In the genomic region with DNA sequence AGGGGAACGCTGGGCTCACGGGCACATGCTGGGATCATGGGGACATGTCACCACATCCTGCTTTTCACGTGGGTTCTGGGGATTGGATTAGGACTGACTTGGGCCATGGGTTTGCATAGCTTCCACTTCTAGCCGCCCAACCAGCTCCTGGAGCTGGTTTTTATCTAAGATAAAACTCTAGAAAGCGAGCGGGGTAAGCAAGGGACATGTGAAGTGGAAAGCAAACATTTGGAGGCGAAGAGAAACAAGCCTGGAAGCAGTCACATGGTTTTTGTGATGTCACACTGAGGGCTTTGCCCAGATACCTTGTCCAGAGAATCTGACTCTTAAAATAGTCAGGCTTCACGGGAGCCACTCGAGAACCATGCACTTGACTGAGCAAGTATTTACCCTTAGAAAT, we compare ENCODE assay signal across 19 mouse cellular contexts. TPM values are rescaled to one million over a fixed set of nuclear protein-coding genes. Genes with fewer than 3 reads are reported as not detected.
DNase-seq lines count a peak whose midpoint lies in the region; ATAC-seq and TF ChIP-seq lines count a peak whose summit lies in the region.
"Had no signal": no experiment of that assay in that cellular context is flagged by ENCODE, and none has a peak within 500 bp of the region (broad histone marks: within the 10 kb centered on the region; RNA-seq: fewer than 3 reads in every experiment).

No protein-coding gene starts in this region.

- H3K9me3 ChIP-seq in heart, embryonic 12.5 days (replicated peaks): no peaks in the 10 kb centered on the region
- H3K9me3 ChIP-seq in hindbrain, embryonic 16.5 days (ENCODE audit: control insufficient read depth, low read length): no peaks in the 10 kb centered on the region
- H3K9me3 ChIP-seq: hindbrain, embryonic 10.5 days; limb, embryonic 12.5 days; neural tube, embryonic 15.5 days had no signal

- H3K4me2 ChIP-seq in heart, embryonic 12.5 days: no peak overlapping the region
- no peak overlapping the region for H3K4me2 ChIP-seq in hindbrain, embryonic 16.5 days (ENCODE audit: low read length)
- H3K4me2 ChIP-seq: limb, embryonic 12.5 days; neural tube, embryonic 15.5 days had no signal

- 0 out of 2 replicates have a peak overlapping the region, but pooled peaks have one; percentile 15 for H3K27ac ChIP-seq in left cerebral cortex, adult 2 months
- H3K27ac ChIP-seq in heart, embryonic 12.5 days (ENCODE audit: poor library complexity, severe bottlenecking): peak overlapping the region; percentile 93
- H3K27ac ChIP-seq in hindbrain, embryonic 16.5 days (ENCODE audit: low read depth, low read length): no peak overlapping the region
- H3K27ac ChIP-seq: hindbrain, embryonic 10.5 days; limb, embryonic 12.5 days; neural tube, embryonic 15.5 days had no signal

- H3K4me3 ChIP-seq in left cerebral cortex, adult 2 months: no peak overlapping the region
- H3K4me3 ChIP-seq in heart, embryonic 12.5 days: no peak overlapping the region
- no peak overlapping the region for H3K4me3 ChIP-seq in hindbrain, embryonic 16.5 days (ENCODE audit: low read length)
- H3K4me3 ChIP-seq: erythroblast, embryonic 14.5 days; hindbrain, embryonic 10.5 days; limb, embryonic 12.5 days; neural tube, embryonic 15.5 days had no signal

- no peak for DNase-seq in left cerebral cortex, adult 2 months (ENCODE audit: extremely low spot score in 1 of 2, low spot score in 2 of 2)
- no peak for DNase-seq in left cerebral cortex, adult 9 months (ENCODE audit: low spot score in 2 of 2)
- peak; percentile 84 to 89 for DNase-seq in lung, adult 18-20 months
- peak; percentile 57 to 69 for DNase-seq in lung, postnatal 4 days
- DNase-seq in ovary, postnatal 36 days (ENCODE audit: low spot score): no peak
- no peak for DNase-seq in adrenal gland, postnatal 4 days (ENCODE audit: low spot score in 2 of 2)
- DNase-seq: adrenal gland, postnatal 10 days; cerebellum, postnatal 10 days; forebrain, postnatal 0 days; kidney, postnatal 25 days; layer of hippocampus, postnatal 36 days; thymus, adult 18-20 months had no signal

- H3K4me1 ChIP-seq in heart, embryonic 12.5 days (replicated peaks): peaks cover 64% of the 10 kb centered on the region
- H3K4me1 ChIP-seq in hindbrain, embryonic 16.5 days (ENCODE audit: control insufficient read depth, insufficient read depth, low read depth, low read length): no peaks in the 10 kb centered on the region; the same call in 1 of the 2 replicates

- H3K36me3 ChIP-seq in heart, embryonic 12.5 days: peaks cover 44% of the 10 kb centered on the region
- H3K36me3 ChIP-seq in hindbrain, embryonic 16.5 days (ENCODE audit: control insufficient read depth, insufficient read depth, low read length): no peaks in the 10 kb centered on the region
- H3K36me3 ChIP-seq: hindbrain, embryonic 10.5 days; limb, embryonic 12.5 days had no signal

- no peak overlapping the region for H3K9ac ChIP-seq in heart, embryonic 12.5 days
- no peak overlapping the region for H3K9ac ChIP-seq in hindbrain, embryonic 16.5 days (ENCODE audit: low read depth, low read length)
- H3K9ac ChIP-seq: forebrain, postnatal 0 days; limb, embryonic 12.5 days; neural tube, embryonic 15.5 days had no signal

- ATAC-seq in heart, embryonic 12.5 days (ENCODE audit: insufficient number of reproducible peaks, low FRiP score): 0 out of 2 replicates have a peak, but pooled peaks have one; percentile 8
- ATAC-seq in hindbrain, embryonic 16.5 days: no peak
- ATAC-seq: forebrain, postnatal 0 days; intestine, embryonic 16.5 days had no signal

- WGBS in heart, embryonic 12.5 days: 24% methylated on average over 9 of the region's 9 CpGs
- 87% methylated on average over 9 of the region's 9 CpGs for WGBS in hindbrain, embryonic 16.5 days

- intact Hi-C loops in left cerebral cortex, adult 2 months (cut with DNase I): loop anchor here (5.0 kb wide), 2 partner anchors 100 to 425 kb away; no protein-coding TSS in a partner anchor

- no peak for TF ChIP-seq CTCF in left cerebral cortex, adult 2 months (IDR thresholded peaks at IDR 0.05)

- no peaks in the 10 kb centered on the region for H3K27me3 ChIP-seq in heart, embryonic 12.5 days (replicated peaks)
- H3K27me3 ChIP-seq in hindbrain, embryonic 16.5 days (replicated peaks; ENCODE audit: control insufficient read depth, insufficient read depth, low read length): no peaks in the 10 kb centered on the region
- H3K27me3 ChIP-seq: limb, embryonic 12.5 days; neural tube, embryonic 15.5 days had no signal

RNA-seq across cellular contexts. Expression of a gene that starts 29.9 kb away (rescaled TPM):
- 10 to 100 TPM; 46.0 to 50.6 TPM for total RNA-seq in left cerebral cortex, adult 2 months (2021)
- polyA plus RNA-seq in heart, embryonic 12.5 days (2016; fragmentation: Nextera tagmentation; extraction: Ambion mirVana): 165 and 166 TPM in 2 replicates
- polyA plus RNA-seq in hindbrain, embryonic 16.5 days (2015; fragmentation: Nextera tagmentation; extraction: Ambion mirVana): 40.7 and 41.5 TPM in 2 replicates
- total RNA-seq in adrenal gland, postnatal 4 days (2021): 10 to 100 TPM; 48.7 to 54.5 TPM

Comparison
In these comparisons a context has a peak if more than half of its experiments do, and no peak if none do; other contexts are left out.
1. DNase-seq: peak in lung, adult 18-20 months (2 of 2) and lung, postnatal 4 days (2 of 2); none in left cerebral cortex, adult 2 months (0 of 2), left cerebral cortex, adult 9 months (0 of 2), ovary, postnatal 36 days (single experiment) and adrenal gland, postnatal 4 days (0 of 2).